Mouse (Mus musculus) v-Abl transformed pro-B cells (cell line): Measurements from ENCODE around the gene Chrm1.

Experiments
- in situ Hi-C, 2 experiments: fragments of 400-800 bp; cut with MboI; formaldehyde crosslinking; loops; one replicate each; pipeline ENCODE4 v1.15.1; 2025; ENCODE audit not compliant: unreplicated experiment in 2 of 2

Chrm1 gene

DNA sequence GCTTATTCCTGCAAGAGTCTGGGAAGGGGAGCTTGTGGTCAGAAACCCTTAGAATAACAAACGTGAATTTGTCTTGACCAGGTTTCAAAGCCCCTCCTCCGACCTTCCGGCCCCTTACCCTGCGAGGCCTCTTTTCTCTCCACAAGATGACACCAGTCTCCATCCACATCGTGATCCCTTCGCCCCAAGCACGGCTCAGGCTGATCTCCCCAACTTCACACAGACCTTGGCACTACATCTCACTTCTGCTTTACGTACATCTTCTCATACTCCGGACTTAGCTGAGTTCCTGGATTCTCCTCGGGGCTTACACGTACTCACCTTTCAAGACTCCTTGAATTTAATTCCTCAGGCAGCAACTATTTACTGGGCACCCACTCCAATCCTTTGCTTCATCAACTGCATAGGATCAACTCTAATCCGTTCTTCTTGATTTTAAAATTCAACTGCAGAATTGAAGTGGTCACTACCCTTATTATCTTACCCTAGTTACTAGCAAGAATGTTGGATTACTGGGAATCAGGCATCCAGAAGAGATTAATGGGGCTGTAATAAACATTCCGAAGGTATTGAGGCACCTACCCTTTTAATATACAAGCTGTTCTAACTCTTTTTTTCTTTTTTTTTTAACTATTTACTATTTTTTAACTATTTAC, 50.5 kb downstream of the Chrm1 start:
- in situ Hi-C loops: loop anchor here (10.0 to 25.0 kb wide), 3 partner anchors 111 to 1498 kb away; partner anchors contain the start of genes AC129217.1 (in 1 of the 2), Fen1 (in 1 of the 2), Hnrnpul2 (in 1 of the 2) and Tmem258 (in 1 of the 2)

GRCm38 (mm10) chr19:8714653-8715481, 51.3 kb downstream of the Chrm1 start:
- in situ Hi-C loops: loop anchor here (5.0 to 25.0 kb wide), 4 partner anchors 110 to 1497 kb away; partner anchors contain the start of genes AC129217.1 (in 1 of the 2), Fen1 (in 1 of the 2), Hnrnpul2 (in 1 of the 2) and Tmem258 (in 1 of the 2)

- in situ Hi-C loops: loop anchor here (5.0 to 25.0 kb wide), 4 partner anchors 109 to 1496 kb away; partner anchors contain the start of genes AC129217.1 (in 1 of the 2), Fen1 (in 1 of the 2), Hnrnpul2 (in 1 of the 2) and Tmem258 (in 1 of the 2)
Measured at GRCm38 (mm10) chr19:8715868-8716766, 52.5 kb downstream of the Chrm1 start.

DNA sequence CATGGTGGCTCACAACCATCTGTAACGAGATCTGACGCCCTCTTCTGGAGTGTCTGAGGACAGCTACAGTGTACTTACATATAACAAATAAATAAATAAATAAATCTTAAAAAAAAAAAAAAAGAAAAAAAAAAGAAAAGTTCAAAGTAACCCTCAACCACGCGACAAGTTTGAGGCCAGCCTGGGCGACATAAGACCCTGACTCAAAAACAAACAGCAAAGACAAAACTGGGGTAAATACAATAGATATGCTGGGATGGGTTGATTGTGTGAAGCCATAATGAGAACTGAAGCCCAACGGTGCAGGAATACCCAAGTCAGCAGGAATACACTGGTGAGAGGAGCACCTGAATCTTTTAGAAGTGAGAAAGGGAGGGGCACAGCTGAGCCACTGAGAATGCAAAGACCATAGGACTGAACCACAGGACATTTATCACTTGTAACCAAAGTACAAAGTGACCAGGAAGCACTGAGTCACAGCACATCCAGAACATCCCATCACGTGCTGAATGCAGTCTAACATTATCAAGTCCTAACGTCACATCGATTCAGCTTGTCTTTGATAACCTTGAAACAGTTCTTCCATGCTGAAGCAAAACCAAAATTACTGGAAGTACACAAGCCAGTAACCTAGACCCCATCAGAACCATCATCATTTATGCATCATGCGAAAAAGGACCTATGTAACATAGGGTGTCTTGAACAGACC, 53.3 kb downstream of the Chrm1 start:
- in situ Hi-C loops: loop anchor here (5.0 to 25.0 kb wide), 4 partner anchors 108 to 1495 kb away; partner anchors contain the start of genes AC129217.1 (in 1 of the 2), Fen1 (in 1 of the 2), Hnrnpul2 (in 1 of the 2) and Tmem258 (in 1 of the 2)

DNA sequence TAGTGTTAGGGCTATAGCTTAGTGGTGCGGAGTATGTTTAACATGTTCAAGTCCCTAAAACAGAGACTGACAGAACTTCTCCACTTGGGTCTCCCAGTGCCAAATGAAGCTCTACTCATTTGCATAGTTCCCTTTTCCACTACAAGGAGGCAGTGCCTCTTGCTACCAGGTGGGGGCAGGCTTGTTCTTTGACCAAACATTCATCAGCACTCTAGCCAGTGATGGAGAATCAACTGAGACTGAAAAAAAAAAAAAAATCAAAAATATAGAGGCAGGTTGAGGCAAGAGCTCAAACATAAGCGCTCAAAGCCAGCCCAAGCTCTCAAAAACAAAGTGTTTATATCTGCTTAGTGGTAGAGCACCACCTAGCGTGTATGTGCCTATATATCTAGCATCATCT, 54.8 kb downstream of the Chrm1 start:
- in situ Hi-C loops: loop anchor here (5.0 to 25.0 kb wide), 4 partner anchors 106 to 1494 kb away; partner anchors contain the start of genes AC129217.1 (in 1 of the 2), Fen1 (in 1 of the 2), Hnrnpul2 (in 1 of the 2) and Tmem258 (in 1 of the 2)

- in situ Hi-C loops: loop anchor here (5.0 to 25.0 kb wide), 4 partner anchors 106 to 1493 kb away; partner anchors contain the start of genes AC129217.1 (in 1 of the 2), Fen1 (in 1 of the 2), Hnrnpul2 (in 1 of the 2) and Tmem258 (in 1 of the 2)
Measured at GRCm38 (mm10) chr19:8719037-8719436, 55.4 kb downstream of the Chrm1 start.

- in situ Hi-C loops: loop anchor here in 1 of 2 experiments (25.0 kb wide), 1 partner anchor 1491 kb away; the partner anchor contains the start of genes Fen1 and Tmem258
Measured at GRCm38 (mm10) chr19:8721378-8721777, 57.8 kb downstream of the Chrm1 start.

DNA sequence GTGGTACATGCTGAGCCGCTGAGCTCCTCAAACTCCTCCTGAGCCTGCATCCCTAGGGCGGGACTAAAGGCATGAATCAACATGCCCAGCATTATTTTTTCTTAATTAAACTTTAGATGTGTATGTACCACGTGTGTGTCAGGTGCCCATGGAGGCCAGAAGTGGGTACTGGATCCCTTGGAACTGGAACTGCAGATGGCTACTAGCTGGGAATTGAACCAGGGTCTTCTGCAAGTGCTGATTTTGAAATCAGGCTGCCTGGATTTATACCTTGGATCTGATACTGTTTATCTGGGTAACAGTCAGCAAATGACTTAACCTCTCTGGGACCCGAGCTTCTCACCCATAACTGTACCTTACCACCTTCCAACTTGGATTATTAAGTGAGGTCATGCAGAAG, 58.4 kb downstream of the Chrm1 start:
- in situ Hi-C loops: loop anchor here in 1 of 2 experiments (25.0 kb wide), 1 partner anchor 1490 kb away; the partner anchor contains the start of genes Fen1 and Tmem258

- in situ Hi-C loops: loop anchor here in 1 of 2 experiments (25.0 kb wide), 1 partner anchor 1490 kb away; the partner anchor contains the start of genes Fen1 and Tmem258
Measured at GRCm38 (mm10) chr19:8722559-8722906, 58.9 kb downstream of the Chrm1 start.

DNA sequence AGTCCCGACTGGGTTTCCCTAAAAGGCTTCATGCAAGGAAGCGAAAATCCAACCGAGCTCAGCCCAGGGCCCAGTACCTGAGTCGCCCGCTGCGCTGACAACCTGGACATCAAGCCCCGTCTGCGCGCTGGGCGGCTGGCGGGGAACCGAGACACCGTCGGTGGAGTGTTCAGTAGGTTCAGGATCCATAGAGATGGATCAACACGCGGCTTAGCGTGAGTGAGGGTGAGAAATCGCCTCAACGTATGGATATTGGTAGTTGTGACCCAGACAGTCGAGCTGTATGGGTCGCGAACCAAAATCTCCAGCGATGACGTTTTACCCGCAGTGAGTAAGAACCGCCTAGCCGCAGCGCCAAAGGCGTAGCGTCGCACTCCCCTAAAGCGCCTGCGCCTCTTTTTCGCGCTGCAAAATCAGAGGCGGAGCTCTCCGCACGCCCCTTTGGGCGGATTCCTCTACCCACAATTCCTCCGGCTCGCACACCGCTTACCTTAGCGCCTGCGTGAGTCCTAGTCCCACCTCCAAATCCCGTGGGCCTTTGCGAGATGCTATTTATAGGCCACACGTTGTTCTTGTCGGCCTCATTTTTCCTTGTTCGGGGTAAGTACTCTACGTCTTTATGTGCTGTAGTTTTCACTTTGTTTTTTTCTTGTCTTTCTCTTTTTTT, 59.5 kb downstream of the Chrm1 start, which contains the start of gene Slc3a2:
TSS of gene Slc3a2 (minus strand) at position 463 of the 667 bp plus-strand sequence.
- in situ Hi-C loops: loop anchor here in 1 of 2 experiments (25.0 kb wide), 1 partner anchor 1489 kb away; the partner anchor contains the start of genes Fen1 and Tmem258

- in situ Hi-C loops: loop anchor here in 1 of 2 experiments (25.0 kb wide), 1 partner anchor 1489 kb away; the partner anchor contains the start of genes Fen1 and Tmem258
Measured at GRCm38 (mm10) chr19:8723574-8724346, 60.2 kb downstream of the Chrm1 start.

GRCm38 (mm10) chr19:8724392-8724791, 60.8 kb downstream of the Chrm1 start:
- in situ Hi-C loops: loop anchor here in 1 of 2 experiments (25.0 kb wide), 1 partner anchor 1488 kb away; the partner anchor contains the start of genes Fen1 and Tmem258

DNA sequence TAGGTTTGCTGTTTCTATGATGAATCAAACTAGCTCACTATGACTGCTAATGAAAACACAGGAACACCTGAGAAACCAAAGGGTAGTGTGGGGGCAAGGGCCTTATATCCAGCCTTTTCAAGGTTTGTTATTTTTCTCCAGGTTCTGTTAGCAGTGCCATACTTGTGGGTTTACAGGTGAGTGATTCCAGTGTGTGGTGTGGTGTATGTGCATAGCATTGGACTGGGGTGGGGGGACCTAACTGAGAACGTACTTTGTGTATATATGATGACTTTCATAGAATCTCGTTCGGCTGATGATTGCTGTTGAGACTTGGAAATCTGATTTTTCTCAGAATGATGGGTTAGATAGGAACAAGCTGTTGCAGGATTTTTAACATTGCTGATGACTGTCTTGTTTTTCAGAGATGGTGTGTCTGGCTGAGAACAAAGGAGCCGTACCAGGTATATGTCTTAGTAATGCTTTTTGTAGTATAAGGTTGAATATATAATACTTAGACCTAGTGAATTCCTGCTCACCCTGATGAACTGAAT, 61.6 kb downstream of the Chrm1 start:
- in situ Hi-C loops: loop anchor here in 1 of 2 experiments (25.0 kb wide), 1 partner anchor 212 kb away; the partner anchor contains the start of genes Eml3, Mta2 and Rom1

DNA sequence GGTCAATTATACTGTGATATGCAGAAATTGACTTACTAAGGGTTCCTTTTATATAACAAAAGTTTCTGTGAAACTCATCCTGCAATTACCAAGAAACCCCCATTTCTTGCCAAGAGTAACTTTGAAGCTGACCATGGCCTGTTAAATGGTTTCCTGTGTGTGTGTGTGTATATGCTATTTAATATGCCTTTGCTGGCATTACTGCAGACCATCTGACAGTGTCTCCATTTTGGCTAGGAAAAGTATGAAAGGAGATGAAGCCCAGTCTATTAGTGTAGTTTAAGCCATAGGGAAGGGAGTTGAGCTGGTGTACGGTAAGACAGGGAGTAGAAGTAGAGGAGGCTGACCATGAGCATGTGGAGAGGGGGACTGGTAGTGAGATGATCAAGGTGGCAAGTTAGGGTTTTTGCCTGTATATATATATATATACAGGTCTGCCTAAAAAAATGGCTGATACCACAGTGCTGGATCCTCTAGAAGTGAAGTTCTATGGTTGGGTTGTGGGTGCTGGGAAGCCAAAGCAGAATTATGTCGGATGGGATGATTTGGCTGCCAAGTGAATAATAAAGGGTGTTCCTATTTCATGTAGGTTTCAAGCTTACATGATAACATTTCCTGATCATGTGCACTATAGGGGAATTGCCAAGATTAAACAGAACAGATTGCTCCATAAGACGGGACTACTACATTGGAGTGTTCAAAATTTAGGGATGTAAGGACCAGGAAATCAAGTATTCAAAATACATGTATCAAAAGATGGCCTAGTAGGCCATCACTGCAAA, 63.2 kb downstream of the Chrm1 start:
- in situ Hi-C loops: loop anchor here in 1 of 2 experiments (25.0 kb wide), 1 partner anchor 211 kb away; the partner anchor contains the start of genes Eml3, Mta2 and Rom1

GRCm38 (mm10) chr19:8727495-8728114, 64.0 kb downstream of the Chrm1 start:
- in situ Hi-C loops: loop anchor here in 1 of 2 experiments (25.0 kb wide), 1 partner anchor 210 kb away; the partner anchor contains the start of genes Eml3, Mta2 and Rom1
